In the genomic region with DNA sequence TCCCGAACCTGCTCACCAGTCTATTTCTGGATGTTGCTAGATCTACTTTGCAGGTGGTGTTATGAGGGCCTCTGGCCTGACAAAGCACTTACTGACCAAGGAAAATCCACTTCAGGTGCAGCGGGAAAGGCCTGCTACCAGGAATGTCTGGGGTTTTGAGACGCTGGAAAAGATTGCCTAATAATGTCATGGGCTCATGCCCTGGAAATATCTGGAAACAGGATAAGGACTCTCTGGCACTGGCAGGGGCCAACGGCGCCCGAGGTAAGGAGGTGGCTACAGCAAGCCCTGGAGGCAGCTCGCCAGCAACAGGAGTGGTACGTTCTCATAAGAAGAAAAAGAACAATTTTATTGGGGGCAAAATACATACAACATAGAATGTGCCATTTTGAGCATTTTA, we compare ENCODE assay signal across 12 mouse cellular contexts.
DNase-seq lines count a peak whose midpoint lies in the region; ATAC-seq and TF ChIP-seq lines count a peak whose summit lies in the region.
"Had no signal": no experiment of that assay in that cellular context is flagged by ENCODE, and none has a peak within 500 bp of the region (broad histone marks: within the 10 kb centered on the region; RNA-seq: fewer than 3 reads in every experiment).

No protein-coding gene starts in this region.

- ATAC-seq in hindbrain, embryonic 14.5 days (ENCODE audit: low FRiP score) = no peak
- no peak for ATAC-seq in heart, embryonic 13.5 days (ENCODE audit: extremely low read depth, insufficient number of reproducible peaks, low FRiP score, low TSS enrichment)
- ATAC-seq in limb, embryonic 14.5 days (ENCODE audit: low FRiP score, low read depth) = no peak
- ATAC-seq: Patski had no signal

- DNase-seq in hindbrain, embryonic 10.5 days (ENCODE audit: low spot score) = no peak
- DNase-seq in hindbrain, embryonic 14.5 days (ENCODE audit: low spot score) = no peak
- DNase-seq in limb, embryonic 14.5 days (ENCODE audit: low spot score) = no peak
- peak; percentile 49 to 76 for DNase-seq in lung, postnatal 4 days
- DNase-seq in spleen, adult 18-20 months = no peak
- no peak for DNase-seq in thymus, postnatal 10 days (ENCODE audit: low spot score in 2 of 2)
- DNase-seq: adrenal gland, postnatal 14 days; right cerebral cortex, postnatal 14 days had no signal

- H3K4me1 ChIP-seq in hindbrain, embryonic 10.5 days (replicated peaks) = peaks cover 64% of the 10 kb centered on the region
- peaks cover 42% of the 10 kb centered on the region for H3K4me1 ChIP-seq in hindbrain, embryonic 14.5 days (replicated peaks; ENCODE audit: control insufficient read depth, insufficient read depth, low read length)
- peaks cover 75% of the 10 kb centered on the region for H3K4me1 ChIP-seq in heart, embryonic 13.5 days
- peaks cover 62% of the 10 kb centered on the region for H3K4me1 ChIP-seq in limb, embryonic 14.5 days (ENCODE audit: control insufficient read depth, insufficient read depth, low read length)

- H3K36me3 ChIP-seq in hindbrain, embryonic 10.5 days = no peaks in the 10 kb centered on the region
- H3K36me3 ChIP-seq in hindbrain, embryonic 14.5 days (replicated peaks; ENCODE audit: control insufficient read depth, insufficient read depth) = no peaks in the 10 kb centered on the region
- no peaks in the 10 kb centered on the region for H3K36me3 ChIP-seq in heart, embryonic 13.5 days
- no peaks in the 10 kb centered on the region for H3K36me3 ChIP-seq in limb, embryonic 14.5 days (ENCODE audit: control insufficient read depth, insufficient read depth, low read length)

- no peak overlapping the region for H3K4me3 ChIP-seq in hindbrain, embryonic 10.5 days
- H3K4me3 ChIP-seq in hindbrain, embryonic 14.5 days (replicated peaks; ENCODE audit: low read length) = no peak overlapping the region
- no peak overlapping the region for H3K4me3 ChIP-seq in heart, embryonic 13.5 days
- H3K4me3 ChIP-seq in limb, embryonic 14.5 days (replicated peaks; ENCODE audit: low read length) = no peak overlapping the region

- TF ChIP-seq POLR2A in limb, embryonic 14.5 days (IDR thresholded peaks at IDR 0.05; ENCODE audit: borderline replicate concordance, extremely low read depth, insufficient read depth, insufficient read length) = no peak

- peak overlapping the region; percentile 73 for H3K27ac ChIP-seq in hindbrain, embryonic 10.5 days
- no peak overlapping the region for H3K27ac ChIP-seq in hindbrain, embryonic 14.5 days
- H3K27ac ChIP-seq in heart, embryonic 13.5 days (replicated peaks) = peak overlapping the region; percentile 60
- H3K27ac ChIP-seq in limb, embryonic 14.5 days (replicated peaks; ENCODE audit: low read depth, low read length) = peak overlapping the region; percentile 30; the same call in 1 of the 2 replicates
- H3K27ac ChIP-seq: macrophage had no signal

- H3K9me3 ChIP-seq in hindbrain, embryonic 10.5 days = no peaks in the 10 kb centered on the region
- H3K9me3 ChIP-seq in hindbrain, embryonic 14.5 days (ENCODE audit: control insufficient read depth, low read length) = no peaks in the 10 kb centered on the region
- no peaks in the 10 kb centered on the region for H3K9me3 ChIP-seq in heart, embryonic 13.5 days
- H3K9me3 ChIP-seq in limb, embryonic 14.5 days (ENCODE audit: control insufficient read depth, low read length) = no peaks in the 10 kb centered on the region

- H3K4me2 ChIP-seq in hindbrain, embryonic 14.5 days (replicated peaks) = no peak overlapping the region
- H3K4me2 ChIP-seq in heart, embryonic 13.5 days = no peak overlapping the region
- H3K4me2 ChIP-seq in limb, embryonic 14.5 days (replicated peaks; ENCODE audit: low read depth, low read length, severe bottlenecking) = no peak overlapping the region

- H3K27me3 ChIP-seq in hindbrain, embryonic 10.5 days (ENCODE audit: insufficient read depth, poor library complexity, severe bottlenecking) = no peaks in the 10 kb centered on the region
- no peaks in the 10 kb centered on the region for H3K27me3 ChIP-seq in hindbrain, embryonic 14.5 days (ENCODE audit: control insufficient read depth, insufficient read depth, low read length)
- H3K27me3 ChIP-seq in heart, embryonic 13.5 days (replicated peaks) = no peaks in the 10 kb centered on the region
- no peaks in the 10 kb centered on the region for H3K27me3 ChIP-seq in limb, embryonic 14.5 days (ENCODE audit: control insufficient read depth, insufficient read depth, low read length)
- H3K27me3 ChIP-seq: CH12.LX, Patski had no signal

- no peak overlapping the region for H3K9ac ChIP-seq in hindbrain, embryonic 14.5 days
- peak overlapping the region; percentile 44 for H3K9ac ChIP-seq in heart, embryonic 13.5 days
- no peak overlapping the region for H3K9ac ChIP-seq in limb, embryonic 14.5 days (ENCODE audit: low read depth, low read length, severe bottlenecking)

- 88% methylated on average over 8 of the region's 8 CpGs for WGBS in hindbrain, embryonic 10.5 days
- 92% methylated on average over 8 of the region's 8 CpGs for WGBS in hindbrain, embryonic 14.5 days
- 50% methylated on average over 8 of the region's 8 CpGs for WGBS in heart, embryonic 13.5 days
- WGBS in limb, embryonic 14.5 days = 51% methylated on average over 8 of the region's 8 CpGs

Comparison
In these comparisons a context has a peak if more than half of its experiments do, and no peak if none do; other contexts are left out.
1. DNase-seq: peak in lung, postnatal 4 days (2 of 2); none in hindbrain, embryonic 10.5 days (single experiment), hindbrain, embryonic 14.5 days (single experiment), limb, embryonic 14.5 days (single experiment), spleen, adult 18-20 months (0 of 2) and thymus, postnatal 10 days (0 of 2).